Mouse (Mus musculus) intestine, embryonic 16.5 days (tissue): ENCODE measurements at regions not wholly inside any gene's neighbourhood (a gene's known extent, or its start where the extent isn't known, plus 50 kb on each side); places are given as distances from the start of the nearest gene placed in this dataset.

ENCODE experiments used
- ATAC-seq: fragments of 200-750 bp; cut with Nextera tagmentation; 2 replicates; pipeline ENCODE4 v1.8.0; 2017; ENCODE audit warnings: moderate TSS enrichment, moderate library complexity
- H3K27ac ChIP-seq: fragments of 300-500 bp; sonication (generic); 2 replicates; pipeline ENCODE4 v1.5.1; 2014; ENCODE audit warnings: mild to moderate bottlenecking, low read length
- H3K27me3 ChIP-seq: fragments of 300-500 bp; sonication (generic); replicated peaks from 2 replicates; pipeline ENCODE4 v1.6.1; 2014; ENCODE audit warnings: low read length, control low read depth, mixed read lengths; ENCODE audit not compliant: control insufficient read depth, insufficient read depth
- H3K36me3 ChIP-seq: fragments of 300-500 bp; sonication (generic); 2 replicates; pipeline ENCODE4 v1.6.1; 2014; ENCODE audit warnings: low read length, control low read depth; ENCODE audit not compliant: control insufficient read depth, insufficient read depth
- H3K4me1 ChIP-seq: fragments of 300-500 bp; sonication (generic); 2 replicates; pipeline ENCODE4 v1.6.1; 2014; ENCODE audit warnings: low read length, control low read depth, mixed read lengths; ENCODE audit not compliant: control insufficient read depth, insufficient read depth
- H3K4me2 ChIP-seq: fragments of 300-500 bp; sonication (generic); 2 replicates; pipeline ENCODE4 v1.6.1; 2014; ENCODE audit warnings: low read depth, low read length, control low read depth
- H3K4me3 ChIP-seq: fragments of 300-500 bp; sonication (generic); 2 replicates; pipeline ENCODE4 v1.5.1; 2014; ENCODE audit warnings: mild to moderate bottlenecking, low read length
- H3K9ac ChIP-seq: fragments of 300-500 bp; sonication (generic); 2 replicates; pipeline ENCODE4 v1.6.1; 2014; ENCODE audit warnings: low read depth, low read length
- H3K9me3 ChIP-seq: fragments of 300-500 bp; sonication (generic); 2 replicates; pipeline ENCODE4 v1.6.1; 2016; ENCODE audit warnings: low read length, control low read depth; ENCODE audit not compliant: control insufficient read depth
- WGBS: fragments of 180-500 bp; shearing (Covaris S2); extraction: QIAGEN DNeasy Blood & Tissue Kit; methylation state at CpG from one replicate; pipeline ENCODE4 v1.1.7; 2014; 5-methylcytosine and 5-hydroxymethylcytosine counted together

DNA sequence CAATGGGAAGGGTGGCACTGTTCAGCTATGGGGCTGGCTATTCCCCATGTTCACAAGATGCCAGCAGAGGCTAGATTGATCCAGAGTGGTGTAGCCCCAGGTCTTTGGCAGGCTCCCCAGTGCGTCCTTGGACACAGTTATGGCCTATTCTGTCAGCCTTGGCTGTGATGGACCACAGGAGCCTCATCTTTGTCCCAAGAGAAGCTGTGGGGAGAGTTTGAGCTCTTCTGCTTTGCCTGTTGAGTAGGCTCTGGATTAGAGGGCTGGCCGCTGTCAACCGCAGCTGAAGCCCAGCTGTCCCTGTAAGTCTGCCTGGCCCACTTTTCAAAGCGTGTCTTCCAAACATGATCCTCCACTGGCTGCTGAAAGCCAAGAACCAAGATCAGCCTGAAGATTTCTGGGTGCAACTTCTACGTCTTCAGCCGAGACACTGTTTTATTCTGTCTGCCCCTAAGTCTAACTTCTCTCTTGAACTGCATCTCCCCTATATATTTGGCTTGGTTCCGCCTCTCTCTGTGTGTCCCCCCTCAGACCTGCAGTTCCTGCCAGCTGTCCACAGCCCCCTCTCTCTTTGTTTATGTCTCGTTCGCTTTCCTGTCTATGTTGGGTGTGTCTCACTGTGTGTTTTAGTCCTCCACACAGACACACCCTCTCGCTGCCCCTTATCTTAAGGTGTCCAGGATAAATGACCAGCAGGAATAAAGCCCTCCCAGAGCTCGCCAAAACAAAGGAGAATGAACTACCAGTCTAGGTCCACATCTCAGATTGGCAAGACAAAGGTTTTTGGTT lies 56.7 kb upstream of the Dlg1 start:
- no peaks in the 10 kb centered on the region for H3K36me3 ChIP-seq
- H3K4me2 ChIP-seq, result no peak overlapping the region
- no peaks in the 10 kb centered on the region for H3K9me3 ChIP-seq
- H3K4me3 ChIP-seq, result no peak overlapping the region
- peak; percentile 69 for ATAC-seq
- H3K9ac ChIP-seq, result no peak overlapping the region
- H3K4me1 ChIP-seq, result peaks cover 10% of the 10 kb centered on the region
- no peaks in the 10 kb centered on the region for H3K27me3 ChIP-seq
- H3K27ac ChIP-seq, result peak overlapping the region; percentile 50; the same call in 1 of the 2 replicates
- WGBS, result 49% methylated on average over 11 of the region's 11 CpGs

DNA sequence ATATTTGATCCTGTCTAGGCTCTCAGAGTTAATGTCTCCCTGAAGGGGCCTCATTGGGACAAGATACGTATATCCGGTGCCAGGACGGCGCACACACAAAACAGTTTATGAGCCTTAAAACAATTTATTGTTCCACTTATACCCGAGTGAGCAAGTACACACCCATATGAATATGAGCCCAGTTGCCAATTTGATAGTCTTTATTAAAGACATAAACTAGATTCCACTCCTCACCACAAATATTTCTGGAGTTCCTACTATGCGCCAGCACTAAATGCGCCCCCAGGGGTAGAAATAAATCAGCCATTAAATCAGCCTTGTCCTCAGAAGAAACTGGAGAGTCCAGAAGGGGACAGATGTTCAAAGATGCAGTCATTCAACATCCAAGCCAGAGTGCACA lies 54.3 kb upstream of the Dlg1 start:
- ATAC-seq, result no peak
- WGBS, result 74% methylated on average over 7 of the region's 7 CpGs
- H3K27me3 ChIP-seq, result no peaks in the 10 kb centered on the region

DNA sequence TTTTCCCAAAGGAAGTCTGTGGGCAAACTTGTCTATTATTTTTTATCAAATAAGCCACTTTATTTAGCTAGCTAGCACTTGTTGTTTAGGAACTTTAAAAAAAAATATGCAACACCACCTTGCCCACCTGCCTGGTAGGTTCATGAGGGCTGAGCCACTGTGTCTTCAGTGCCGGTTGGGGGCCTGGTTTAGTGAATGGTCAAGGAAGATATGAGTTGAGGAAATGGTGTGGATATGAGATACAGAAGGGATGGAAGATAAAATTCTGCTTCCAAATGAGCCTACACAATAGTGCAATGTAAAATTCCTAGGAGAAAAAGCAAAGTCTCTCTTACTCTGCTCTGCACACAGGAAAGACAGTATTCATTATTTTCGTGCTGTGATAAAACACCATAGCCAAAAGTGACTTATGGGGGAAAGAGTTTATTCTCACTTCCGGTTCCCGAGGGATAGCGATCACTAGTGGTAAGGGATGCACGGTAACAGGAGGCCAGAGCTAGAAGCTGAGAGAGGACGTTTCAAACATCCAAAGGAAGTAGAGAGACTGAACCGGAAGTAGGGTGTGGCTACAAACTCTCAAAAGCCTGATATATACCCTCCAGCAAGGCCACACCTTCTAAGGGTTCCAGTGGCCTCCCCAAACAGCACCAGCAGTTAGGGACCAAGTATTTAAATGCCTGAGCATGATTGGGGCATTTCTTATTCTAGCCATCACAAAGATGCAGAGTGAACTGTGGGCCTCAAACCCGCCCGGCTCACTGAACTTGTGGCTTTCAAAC lies 53.7 kb upstream of the Dlg1 start:
- Histone ChIP-seq H3K36me3 (no peaks in the 10 kb centered on the region), H3K9me3 (no peaks in the 10 kb centered on the region), H3K4me2 (no peak overlapping the region), H3K9ac (no peak overlapping the region), H3K4me3 (no peak overlapping the region), H3K27ac (no peak overlapping the region), H3K27me3 (no peaks in the 10 kb centered on the region), H3K4me1 (peaks cover 10% of the 10 kb centered on the region)
- no peak for ATAC-seq
- 77% methylated on average over 10 of the region's 10 CpGs for WGBS

More for the DNA sequence above, 54.3 kb upstream of the Dlg1 start:
- H3K4me1 ChIP-seq, result peaks cover 10% of the 10 kb centered on the region
- H3K27ac ChIP-seq, result no peak overlapping the region
- H3K4me3 ChIP-seq, result no peak overlapping the region
- no peaks in the 10 kb centered on the region for H3K36me3 ChIP-seq
- no peak overlapping the region for H3K4me2 ChIP-seq
- no peak overlapping the region for H3K9ac ChIP-seq
- H3K9me3 ChIP-seq, result no peaks in the 10 kb centered on the region
